Mouse (Mus musculus): ENCODE data around the gene Rsbn1l. TPM values are rescaled to one million over a fixed set of nuclear protein-coding genes. Genes with fewer than 3 reads are reported as not detected.
"Not testable (repeated sequence)": the region's sequence is repeated elsewhere in the genome, so short reads cannot be mapped to it uniquely, and the experiment has no call there.

Gene Rsbn1l
- total RNA-seq, 1 experiment from 2014 or later: 62.8 TPM

GRCm38 (mm10) chr5:20951666-20952281 lies 4.4 kb downstream of the Rsbn1l start:
- peak; percentile 90 for ATAC-seq (ENCODE audit: extremely low read depth, insufficient number of reproducible peaks, low FRiP score, poor library complexity, severe bottlenecking)

DNA sequence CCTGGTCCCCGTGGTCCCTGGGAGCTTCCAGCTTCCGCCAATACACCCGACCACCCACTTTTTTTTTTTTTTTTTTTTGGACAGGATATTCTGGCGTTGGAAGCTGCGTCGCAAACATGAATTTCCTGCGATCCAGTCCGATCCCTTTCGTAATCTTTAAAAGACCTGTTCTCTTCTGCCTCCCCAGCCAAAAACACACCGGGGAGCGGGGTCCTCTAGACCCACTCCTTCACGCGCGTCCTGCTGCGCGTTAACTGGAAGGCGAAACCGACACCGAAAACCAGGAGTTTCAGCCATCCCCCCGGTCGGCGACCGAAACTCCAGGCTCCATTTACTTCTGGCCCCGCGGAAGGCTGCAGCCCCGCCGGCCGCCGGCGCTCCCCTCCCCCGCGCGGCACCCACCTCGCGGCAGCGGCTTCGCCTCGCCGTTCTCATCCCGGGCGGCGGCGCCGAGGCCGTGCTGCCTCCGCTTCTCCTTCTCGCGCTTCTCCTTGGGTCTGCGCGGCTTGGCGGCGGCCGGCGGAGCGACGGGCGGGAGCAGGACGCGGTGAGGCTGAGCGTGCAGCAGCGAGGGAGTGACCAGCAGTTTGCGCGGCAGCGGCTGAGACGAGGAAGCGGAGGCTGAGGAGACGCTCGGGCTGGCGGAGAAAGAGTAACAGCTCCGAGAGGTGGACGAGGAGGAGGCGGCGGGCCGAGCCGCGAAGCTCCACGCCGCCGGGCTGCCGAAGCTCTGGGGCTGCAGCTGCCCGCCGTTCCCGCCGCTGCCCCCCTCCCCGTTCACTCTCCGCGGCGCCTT lies 5.1 kb downstream of the Rsbn1l start:
- ATAC-seq (ENCODE audit: extremely low read depth, insufficient number of reproducible peaks, low FRiP score, poor library complexity, severe bottlenecking): peak; percentile 10; the same call in 1 of the 2 replicates

DNA sequence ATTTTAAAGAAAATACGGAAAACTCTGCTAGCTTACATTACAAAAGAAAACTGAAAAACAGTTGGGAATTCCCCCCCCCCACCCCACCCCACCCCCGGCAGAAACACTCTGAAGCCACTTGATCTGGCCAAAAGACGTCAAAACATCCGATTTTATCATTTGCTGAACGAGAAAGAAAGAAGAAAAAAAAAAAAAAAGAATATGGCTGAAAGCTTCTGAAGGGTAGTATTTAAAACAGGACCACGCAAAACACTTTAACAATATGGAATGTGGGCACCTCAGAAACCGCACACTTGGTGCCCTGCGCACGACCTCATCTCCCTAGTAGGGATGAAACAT lies 5.7 kb downstream of the Rsbn1l start:
- ATAC-seq (ENCODE audit: extremely low read depth, insufficient number of reproducible peaks, low FRiP score, poor library complexity, severe bottlenecking): no peak

DNA sequence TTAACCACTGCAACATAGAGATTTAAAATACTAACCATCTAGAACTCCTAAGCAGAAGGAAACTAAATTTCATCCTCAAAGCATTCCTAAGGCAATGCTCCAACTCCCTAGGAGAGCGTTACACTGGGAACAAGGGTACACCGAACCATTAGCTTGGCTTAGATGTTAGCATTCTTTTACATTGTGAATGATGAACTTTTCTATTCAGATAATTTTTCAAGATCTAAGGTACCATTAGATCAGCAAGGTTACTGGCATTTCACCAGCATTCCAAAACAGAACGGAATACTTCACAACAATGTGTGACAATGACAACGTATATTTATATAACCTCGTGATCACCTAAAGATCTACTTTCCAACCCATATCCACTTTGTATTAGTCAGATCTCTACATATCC lies 6.1 kb downstream of the Rsbn1l start:
- ATAC-seq (ENCODE audit: extremely low read depth, insufficient number of reproducible peaks, low FRiP score, poor library complexity, severe bottlenecking): no peak

- peak; percentile 34; the same call in 1 of the 2 replicates for ATAC-seq (ENCODE audit: extremely low read depth, insufficient number of reproducible peaks, low FRiP score, poor library complexity, severe bottlenecking)
These were observed 9.3 kb downstream of the Rsbn1l start for GRCm38 (mm10) chr5:20946906-20947305.

- peak; percentile 64; the same call in 1 of the 2 replicates for ATAC-seq (ENCODE audit: extremely low read depth, insufficient number of reproducible peaks, low FRiP score, poor library complexity, severe bottlenecking)
These were observed 11.0 kb downstream of the Rsbn1l start for GRCm38 (mm10) chr5:20944961-20945748.

GRCm38 (mm10) chr5:20943791-20944190 lies 12.4 kb downstream of the Rsbn1l start:
- not testable (repeated sequence) for ATAC-seq (ENCODE audit: extremely low read depth, insufficient number of reproducible peaks, low FRiP score, poor library complexity, severe bottlenecking)

DNA sequence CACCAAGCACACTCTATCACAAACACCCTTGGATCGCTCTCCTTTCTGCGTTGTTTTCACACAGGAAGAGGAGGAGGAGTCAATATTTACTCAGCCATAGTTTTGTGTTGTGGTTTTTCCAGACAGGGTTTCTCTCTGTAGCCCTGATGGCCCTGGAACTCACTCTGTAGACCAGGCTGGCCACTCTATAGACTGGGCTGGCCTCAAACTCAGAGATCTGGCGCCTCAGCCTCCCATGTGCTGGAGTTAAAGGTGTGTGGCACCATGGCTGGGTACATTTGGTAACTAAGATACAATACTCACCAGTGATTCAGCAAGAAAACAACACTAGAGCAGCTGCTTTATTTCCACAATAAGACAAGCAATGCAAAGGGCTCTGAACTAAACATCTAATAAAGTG lies 13.7 kb downstream of the Rsbn1l start:
- ATAC-seq (ENCODE audit: extremely low read depth, insufficient number of reproducible peaks, low FRiP score, poor library complexity, severe bottlenecking): no peak

DNA sequence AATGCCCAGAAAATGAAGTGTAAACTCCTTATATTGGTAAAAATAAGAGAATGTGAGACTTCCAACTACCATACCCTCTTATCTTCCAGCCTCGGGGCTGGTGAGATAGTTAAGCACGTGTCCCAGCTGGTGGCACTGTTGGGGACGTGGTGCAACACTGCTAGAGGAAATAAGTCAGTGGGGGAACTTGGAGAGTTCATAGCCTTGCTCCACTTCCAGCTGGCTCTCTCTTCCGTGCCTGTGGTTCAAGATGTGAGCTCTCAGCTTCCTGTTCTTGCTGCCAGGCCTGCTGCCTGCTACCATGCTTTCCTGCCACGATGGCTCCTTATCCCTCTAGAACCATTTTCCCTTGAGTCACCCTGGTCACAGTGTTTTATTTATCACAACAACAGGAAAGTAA lies 15.0 kb downstream of the Rsbn1l start:
- ATAC-seq (ENCODE audit: extremely low read depth, insufficient number of reproducible peaks, low FRiP score, poor library complexity, severe bottlenecking): peak; percentile 82

- ATAC-seq (ENCODE audit: extremely low read depth, insufficient number of reproducible peaks, low FRiP score, poor library complexity, severe bottlenecking): no peak
These were observed 15.5 kb downstream of the Rsbn1l start for GRCm38 (mm10) chr5:20940696-20941095.

GRCm38 (mm10) chr5:20940040-20940571 lies 16.1 kb downstream of the Rsbn1l start:
- ATAC-seq (ENCODE audit: extremely low read depth, insufficient number of reproducible peaks, low FRiP score, poor library complexity, severe bottlenecking): no peak

DNA sequence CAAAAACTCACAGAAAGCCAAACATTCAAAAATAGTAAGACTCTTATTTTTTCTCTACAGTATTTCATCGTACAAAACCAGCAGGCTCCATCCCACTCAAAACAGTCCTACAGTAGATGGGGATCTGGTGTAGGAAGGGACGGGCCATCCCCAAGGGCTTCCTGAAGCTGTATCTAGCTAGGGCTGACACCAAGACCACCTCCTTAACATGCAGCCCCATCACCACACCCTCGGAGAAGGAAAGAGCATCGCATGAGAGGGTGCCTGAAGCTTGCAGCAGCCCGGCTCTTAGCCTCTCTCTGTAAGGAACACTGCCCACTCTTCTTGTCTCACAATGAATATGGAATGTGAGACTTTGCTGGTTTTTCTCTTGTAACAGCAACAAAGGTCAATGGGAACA lies 17.7 kb downstream of the Rsbn1l start:
- no peak for ATAC-seq (ENCODE audit: extremely low read depth, insufficient number of reproducible peaks, low FRiP score, poor library complexity, severe bottlenecking)

DNA sequence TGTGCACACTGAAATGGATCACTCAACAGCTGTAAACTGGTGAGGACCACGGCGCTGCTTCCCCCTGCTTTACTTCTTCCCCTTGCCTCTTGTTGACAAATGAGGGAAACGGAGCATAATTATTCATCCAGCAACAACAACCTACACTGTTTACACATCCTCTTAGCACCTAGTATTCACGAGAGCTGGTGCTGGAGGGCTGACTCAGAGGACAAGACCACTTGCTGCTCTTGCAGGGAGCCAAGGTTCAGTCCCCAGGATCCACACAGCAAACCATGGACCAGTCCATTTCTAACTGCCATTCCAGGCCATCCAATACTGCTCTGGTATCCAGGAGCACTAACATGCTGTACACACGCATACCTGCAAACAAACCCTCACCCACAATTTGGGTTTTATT lies 20.3 kb downstream of the Rsbn1l start:
- no peak for ATAC-seq (ENCODE audit: extremely low read depth, insufficient number of reproducible peaks, low FRiP score, poor library complexity, severe bottlenecking)

GRCm38 (mm10) chr5:20932585-20932984 lies 23.6 kb downstream of the Rsbn1l start:
- ATAC-seq (ENCODE audit: extremely low read depth, insufficient number of reproducible peaks, low FRiP score, poor library complexity, severe bottlenecking): peak; percentile 80

GRCm38 (mm10) chr5:20931300-20931699 lies 24.9 kb downstream of the Rsbn1l start:
- no peak for ATAC-seq (ENCODE audit: extremely low read depth, insufficient number of reproducible peaks, low FRiP score, poor library complexity, severe bottlenecking)

- ATAC-seq (ENCODE audit: extremely low read depth, insufficient number of reproducible peaks, low FRiP score, poor library complexity, severe bottlenecking): no peak; the same call in 1 of the 2 replicates
These were observed 25.8 kb downstream of the Rsbn1l start for GRCm38 (mm10) chr5:20930430-20930829.

DNA sequence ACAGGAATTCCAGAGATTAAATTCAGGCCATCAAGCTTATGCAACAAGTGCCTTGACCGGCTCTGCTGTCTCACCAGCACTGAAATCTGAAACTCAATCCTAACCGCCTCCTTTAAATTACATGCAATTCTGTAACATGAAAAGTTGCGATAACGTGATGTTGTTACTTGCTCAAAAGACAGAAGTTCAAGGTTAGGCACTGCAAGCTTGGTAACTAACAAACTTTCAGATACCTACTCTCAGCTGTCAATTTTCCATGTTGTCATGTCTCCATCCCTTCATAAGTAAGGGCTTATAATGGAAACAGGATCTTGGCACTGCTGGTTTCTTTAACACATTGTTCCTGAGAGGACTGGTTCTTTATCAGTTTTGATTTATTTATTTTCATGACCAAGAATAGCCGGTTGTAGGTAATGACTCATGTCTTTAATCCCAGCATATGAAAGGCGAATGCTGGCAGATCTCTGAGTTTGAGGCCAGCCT lies 26.5 kb downstream of the Rsbn1l start:
- ATAC-seq (ENCODE audit: extremely low read depth, insufficient number of reproducible peaks, low FRiP score, poor library complexity, severe bottlenecking): no peak

DNA sequence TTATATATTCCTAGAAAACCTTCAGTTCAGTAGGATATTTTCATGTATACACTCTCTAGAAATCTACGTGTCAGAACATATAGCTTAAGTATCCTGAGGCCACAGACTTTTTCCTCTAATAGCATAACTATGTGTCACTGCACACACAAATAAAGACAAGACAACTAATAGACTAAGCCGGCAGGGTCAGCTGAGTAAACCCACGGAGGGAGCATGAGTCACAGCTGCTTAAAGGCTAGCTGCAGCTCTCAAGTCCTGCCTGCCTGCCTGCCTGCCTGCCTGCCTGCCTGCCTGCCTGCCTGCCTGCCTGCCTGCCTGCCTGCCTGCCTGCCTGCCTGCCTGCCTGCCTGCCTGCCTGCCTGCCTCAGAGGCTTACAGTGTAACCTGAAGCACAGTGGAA lies 30.7 kb downstream of the Rsbn1l start:
- no peak for ATAC-seq (ENCODE audit: extremely low read depth, insufficient number of reproducible peaks, low FRiP score, poor library complexity, severe bottlenecking)

- ATAC-seq (ENCODE audit: extremely low read depth, insufficient number of reproducible peaks, low FRiP score, poor library complexity, severe bottlenecking): no peak
These were observed 31.6 kb downstream of the Rsbn1l start for GRCm38 (mm10) chr5:20924608-20925007.
